Mouse (Mus musculus): ENCODE measurements at regions not wholly inside any gene's neighbourhood (a gene's known extent, or its start where the extent isn't known, plus 50 kb on each side); places are given as distances from the start of the nearest gene placed in this dataset.

GRCm38 (mm10) chr13:7967886-7968285 is 234.8 kb upstream of the Adarb2 start:
- Histone ChIP-seq H3K4me1 (ENCODE audit: control insufficient read depth in 1 of 2, insufficient read depth in 2 of 2, low read length in 2 of 2) (peaks cover 5 to 11% of the 10 kb centered on the region in 2 experiments), H3K9ac (ENCODE audit: control insufficient read depth, low read depth, low read length, poor library complexity, severe bottlenecking) (no peak overlapping the region), H3K79me2 (ENCODE audit: control insufficient read depth, insufficient read depth, low read length, poor library complexity) (no peaks in the 10 kb centered on the region), H3K27me3 (ENCODE audit: control insufficient read depth in 1 of 2, insufficient read depth in 2 of 2, low read length in 2 of 2) (no peaks in the 10 kb centered on the region), H3K27ac (ENCODE audit: control insufficient read depth, low read depth, low read length) (peak overlapping the region; percentile 59), H3K36me3 (ENCODE audit: control insufficient read depth in 1 of 2, insufficient read depth in 2 of 2, low read length in 2 of 2) (peaks cover 0 to 16% of the 10 kb centered on the region in 2 experiments; a peak in 2 of 4 replicates), H3K9me3 (replicated peaks; ENCODE audit: insufficient read depth, low read length) (no peaks in the 10 kb centered on the region), H3K4me3 (ENCODE audit: control insufficient read depth in 1 of 2, insufficient read depth in 1 of 2, low read depth in 2 of 2, low read length in 2 of 2) (no peak overlapping the region)
- 0 out of 2 replicates have a peak, but pooled peaks have one; percentile 35 for TF ChIP-seq ELF1 (IDR thresholded peaks at IDR 0.05; ENCODE audit: low read depth, low read length)
- TF ChIP-seq POLR2AphosphoS5 (IDR thresholded peaks at IDR 0.05; ENCODE audit: borderline replicate concordance, low read depth, low read length) = no peak
- TF ChIP-seq CHD2 (IDR thresholded peaks at IDR 0.05; ENCODE audit: low read length) = peak; percentile 55; the same call in 1 of the 2 replicates
- peak; percentile 89 for TF ChIP-seq RCOR1 (IDR thresholded peaks at IDR 0.05; ENCODE audit: low read depth, low read length)
- no peak for TF ChIP-seq E2F4 (IDR thresholded peaks at IDR 0.05; ENCODE audit: borderline replicate concordance, low read depth, low read length)
- TF ChIP-seq GATA1 (IDR thresholded peaks at IDR 0.05; ENCODE audit: low read depth, low read length) = peak; percentile 90
- TF ChIP-seq MAFK (IDR thresholded peaks at IDR 0.05; ENCODE audit: borderline replicate concordance, low read depth, low read length) = no peak
- no peak for TF ChIP-seq GABPA (IDR thresholded peaks at IDR 0.05; ENCODE audit: low read depth, low read length)
- peak; percentile 92 for TF ChIP-seq MYB (IDR thresholded peaks at IDR 0.05; ENCODE audit: low read depth, low read length)
- TF ChIP-seq MEF2A (IDR thresholded peaks at IDR 0.05; ENCODE audit: extremely low read depth, insufficient replicate concordance, low read depth, low read length, poor library complexity, severe bottlenecking) = no peak
- TF ChIP-seq SIN3A (IDR thresholded peaks at IDR 0.05; ENCODE audit: low read length) = peak; percentile 78
- TF ChIP-seq MAX (IDR thresholded peaks at IDR 0.05; ENCODE audit: low read length) = peak; percentile 57; the same call in 1 of the 2 replicates
- 0 out of 2 replicates have a peak, but pooled peaks have one; percentile 32 for TF ChIP-seq MXI1 (IDR thresholded peaks at IDR 0.05; ENCODE audit: low read depth, low read length)
- TF ChIP-seq ETS1 (IDR thresholded peaks at IDR 0.05; ENCODE audit: low read depth, low read length) = peak; percentile 82
- peak; percentile 80 for TF ChIP-seq TAL1 (IDR thresholded peaks at IDR 0.05; ENCODE audit: low read length)
- no peak for TF ChIP-seq NRF1 (IDR thresholded peaks at IDR 0.05; ENCODE audit: insufficient read depth, low read depth, low read length, poor library complexity, severe bottlenecking)
- TF ChIP-seq BHLHE40 (IDR thresholded peaks at IDR 0.05; ENCODE audit: borderline replicate concordance, low read depth, low read length) = 0 out of 2 replicates have a peak, but pooled peaks have one; percentile 34
- TF ChIP-seq TCF12 (IDR thresholded peaks at IDR 0.05; ENCODE audit: low read depth, low read length) = peak; percentile 92
- no peak for TF ChIP-seq TBP (IDR thresholded peaks at IDR 0.05; ENCODE audit: low read depth, low read length)
- peak; percentile 96 to 98 for TF ChIP-seq EP300 (IDR thresholded peaks at IDR 0.05; ENCODE audit: low read depth in 1 of 2, low read length in 2 of 2)
- peak; percentile 89 for TF ChIP-seq MYC (IDR thresholded peaks at IDR 0.05; ENCODE audit: low read depth, low read length)
- TF ChIP-seq HCFC1 (IDR thresholded peaks at IDR 0.05; ENCODE audit: low read depth, low read length) = peak; percentile 51; the same call in 1 of the 2 replicates
- no peak for TF ChIP-seq CTCF (IDR thresholded peaks at IDR 0.05 in 2 of 3, conservative IDR thresholded peaks at IDR 0.05 in 1 of 3; ENCODE audit: control insufficient read depth in 1 of 3, insufficient read depth in 1 of 3, low read depth in 2 of 3, low read length in 3 of 3, poor library complexity in 1 of 3, severe bottlenecking in 1 of 3)
- peak; percentile 89 for DNase-seq (ENCODE audit: low read depth, low spot score)

Data from MEL (cell line).